Mouse (Mus musculus) forebrain, embryonic 14.5 days (tissue): ENCODE measurements around the gene Cdk5rap2. TPM values are rescaled to one million over a fixed set of nuclear protein-coding genes. Genes with fewer than 3 reads are reported as not detected.

Experiments used
- ATAC-seq: fragments of 200-750 bp; cut with Nextera tagmentation; 2 replicates; pipeline ENCODE4 v1.8.0; 2017; ENCODE audit warnings: mild to moderate bottlenecking, moderate library complexity
- DNase-seq: peaks from one replicate; pipeline ENCODE4 v3.0.0-alpha.2; 2015; ENCODE audit warnings: low spot score
- H3K27ac ChIP-seq: fragments of 300-500 bp; sonication (generic); 2 replicates; pipeline ENCODE4 v1.5.1; 2014; ENCODE audit warnings: low read depth, mild to moderate bottlenecking, control low read depth, low read length, moderate library complexity
- H3K27me3 ChIP-seq: fragments of 300-500 bp; sonication (generic); replicated peaks from 2 replicates; pipeline ENCODE4 v1.6.1; 2014; ENCODE audit warnings: low read length, control low read depth, mixed read lengths; ENCODE audit not compliant: control insufficient read depth, insufficient read depth
- H3K36me3 ChIP-seq: fragments of 300-500 bp; sonication (generic); 2 replicates; pipeline ENCODE4 v1.6.1; 2014; ENCODE audit warnings: low read length, control low read depth; ENCODE audit not compliant: control insufficient read depth, insufficient read depth
- H3K4me1 ChIP-seq: fragments of 300-500 bp; sonication (generic); 2 replicates; pipeline ENCODE4 v1.6.1; 2014; ENCODE audit warnings: antibody characterized with exemption, low read length, control low read depth; ENCODE audit not compliant: control insufficient read depth, insufficient read depth
- H3K4me2 ChIP-seq: fragments of 300-500 bp; sonication (generic); 2 replicates; pipeline ENCODE4 v1.6.1; 2014; ENCODE audit warnings: mild to moderate bottlenecking, control low read depth, low read length
- H3K4me3 ChIP-seq: fragments of 300-500 bp; sonication (generic); 2 replicates; pipeline ENCODE4 v1.5.1; 2014; ENCODE audit warnings: low read depth, low read length, control low read depth
- H3K9ac ChIP-seq: fragments of 300-500 bp; sonication (generic); 2 replicates; pipeline ENCODE4 v1.6.1; 2014; ENCODE audit warnings: mild to moderate bottlenecking, low read length, control low read depth, moderate library complexity
- H3K9me3 ChIP-seq: fragments of 300-500 bp; sonication (generic); replicated peaks from 2 replicates; pipeline ENCODE4 v1.6.1; 2016; ENCODE audit warnings: low read length, control low read depth, mixed read lengths; ENCODE audit not compliant: control insufficient read depth
- WGBS: fragments of 180-500 bp; shearing (Covaris S2); extraction: QIAGEN DNeasy Blood & Tissue Kit; methylation state at CpG from one replicate; pipeline ENCODE4 v1.1.7; 2014; 5-methylcytosine and 5-hydroxymethylcytosine counted together
- polyA plus RNA-seq: library from polyadenylated mRNA; unstranded; fragments of >200 nt; fragmentation: Nextera tagmentation; extraction: Ambion mirVana; gene quantifications from 2 replicates; pipeline ENCODE4 v1.2.1, GENCODE M21; 2014

The Cdk5rap2 gene
- polyA plus RNA-seq, 1 experiment from 2014 or later, result 14.7 TPM

DNA sequence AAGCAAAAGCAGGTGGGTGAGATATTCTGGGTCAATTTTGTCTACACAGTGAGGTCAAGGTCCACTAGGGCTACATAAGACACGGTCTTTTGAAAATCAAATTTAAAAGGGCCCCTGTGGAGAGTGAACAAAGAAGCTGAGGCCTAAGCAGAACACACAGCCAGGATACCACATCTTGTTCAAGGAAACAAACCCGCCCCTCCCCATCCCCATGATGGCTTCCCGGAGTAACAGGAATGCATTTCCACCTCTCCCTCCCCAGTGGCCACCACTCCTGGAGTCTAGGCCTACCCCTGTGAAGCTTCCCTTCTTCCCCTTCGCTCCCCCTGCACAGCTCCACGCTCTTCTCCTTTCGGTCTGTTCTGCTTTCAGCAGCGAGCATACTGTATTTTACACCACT lies 77.7 kb downstream of the Cdk5rap2 start:
- Histone ChIP-seq H3K9me3 (no peaks in the 10 kb centered on the region), H3K4me3 (no peak overlapping the region), H3K27me3 (no peaks in the 10 kb centered on the region), H3K36me3 (0 out of 2 replicates have a peak, but pooled peaks cover 6% of the 10 kb centered on the region), H3K4me2 (no peak overlapping the region), H3K4me1 (peaks cover 3% of the 10 kb centered on the region; the same call in 1 of the 2 replicates), H3K9ac (no peak overlapping the region), H3K27ac (no peak overlapping the region)
- no peak for DNase-seq
- 69% methylated on average over 7 of the region's 7 CpGs for WGBS
- ATAC-seq, result no peak

DNA sequence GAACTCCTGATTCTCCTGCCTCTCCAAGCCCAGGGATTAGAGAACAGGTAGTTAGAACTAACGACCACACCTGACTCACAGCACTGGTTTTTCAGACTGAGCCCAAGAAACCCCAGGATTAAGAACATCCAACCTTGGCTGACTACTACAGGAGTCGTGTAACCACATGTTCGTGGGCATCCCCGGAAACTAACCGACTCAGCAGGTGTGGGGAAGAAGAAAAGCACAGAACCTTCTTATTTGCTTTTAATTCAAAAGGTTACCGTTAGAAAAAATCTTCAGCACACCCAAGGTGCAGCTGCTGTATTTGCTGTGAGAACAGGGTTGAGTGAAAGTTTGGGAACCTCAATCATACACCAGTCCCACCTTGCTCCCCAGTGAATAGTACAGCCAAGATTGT lies 79.1 kb downstream of the Cdk5rap2 start:
- Histone ChIP-seq H3K4me1 (peaks cover 3% of the 10 kb centered on the region; the same call in 1 of the 2 replicates), H3K36me3 (no peaks in the 10 kb centered on the region), H3K4me3 (no peak overlapping the region), H3K9me3 (no peaks in the 10 kb centered on the region), H3K9ac (no peak overlapping the region), H3K4me2 (no peak overlapping the region), H3K27ac (no peak overlapping the region), H3K27me3 (no peaks in the 10 kb centered on the region)
- 92% methylated on average over 6 of the region's 6 CpGs for WGBS
- ATAC-seq (no peak), DNase-seq (no peak)

DNA sequence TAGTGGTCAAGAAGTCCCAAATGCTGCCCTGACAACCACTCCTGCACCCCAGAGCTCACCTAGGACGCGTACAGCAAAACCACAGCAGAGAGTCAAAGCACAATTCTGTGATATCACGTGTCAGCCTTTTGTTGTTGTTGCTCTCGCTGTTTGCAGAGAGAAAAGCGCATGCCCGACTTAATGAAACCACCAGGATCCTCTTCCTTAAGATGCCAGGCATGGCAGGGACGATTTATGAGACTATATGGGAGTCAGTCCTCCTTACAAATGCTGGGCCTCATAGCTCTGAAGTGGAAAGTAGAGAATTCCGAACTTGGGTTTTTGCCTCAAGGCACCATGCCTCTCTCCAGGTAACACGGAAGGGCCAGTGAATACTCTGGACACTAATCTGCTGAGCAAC lies 82.2 kb downstream of the Cdk5rap2 start:
- ATAC-seq (no peak), DNase-seq (no peak)
- no peaks in the 10 kb centered on the region for H3K4me1 ChIP-seq
- no peak overlapping the region for H3K9ac ChIP-seq
- H3K4me2 ChIP-seq, result no peak overlapping the region
- WGBS, result 89% methylated on average over 9 of the region's 9 CpGs
- H3K27me3 ChIP-seq, result no peaks in the 10 kb centered on the region
- H3K4me3 ChIP-seq, result no peak overlapping the region
- H3K9me3 ChIP-seq, result no peaks in the 10 kb centered on the region
- H3K27ac ChIP-seq, result no peak overlapping the region
- no peaks in the 10 kb centered on the region for H3K36me3 ChIP-seq

DNA sequence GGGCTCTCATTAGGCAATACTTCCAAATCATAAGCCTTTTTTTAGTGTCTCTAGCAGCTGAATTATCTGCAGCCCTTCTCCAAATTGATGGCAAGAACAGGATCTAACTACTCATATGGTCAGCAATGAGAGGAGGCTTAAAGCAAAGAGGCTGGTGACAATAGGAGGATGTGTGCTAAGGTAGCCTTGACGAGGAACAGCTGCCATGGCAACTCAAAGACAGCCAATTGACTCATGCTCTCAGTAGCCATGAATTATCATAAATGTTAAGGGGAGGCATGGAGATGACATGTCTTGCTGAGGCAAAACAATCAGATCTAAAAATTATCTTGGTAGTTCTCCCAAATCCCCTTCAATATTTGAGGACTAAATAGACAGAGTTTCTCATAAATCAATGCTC lies 82.8 kb downstream of the Cdk5rap2 start:
- H3K9me3 ChIP-seq, result no peaks in the 10 kb centered on the region
- no peak overlapping the region for H3K27ac ChIP-seq
- DNase-seq (no peak), ATAC-seq (no peak)
- no peak overlapping the region for H3K4me2 ChIP-seq
- WGBS, result 55% methylated on average over 1 of the region's 1 CpGs
- H3K27me3 ChIP-seq, result no peaks in the 10 kb centered on the region
- no peaks in the 10 kb centered on the region for H3K4me1 ChIP-seq
- no peak overlapping the region for H3K4me3 ChIP-seq
- no peaks in the 10 kb centered on the region for H3K36me3 ChIP-seq
- H3K9ac ChIP-seq, result no peak overlapping the region

DNA sequence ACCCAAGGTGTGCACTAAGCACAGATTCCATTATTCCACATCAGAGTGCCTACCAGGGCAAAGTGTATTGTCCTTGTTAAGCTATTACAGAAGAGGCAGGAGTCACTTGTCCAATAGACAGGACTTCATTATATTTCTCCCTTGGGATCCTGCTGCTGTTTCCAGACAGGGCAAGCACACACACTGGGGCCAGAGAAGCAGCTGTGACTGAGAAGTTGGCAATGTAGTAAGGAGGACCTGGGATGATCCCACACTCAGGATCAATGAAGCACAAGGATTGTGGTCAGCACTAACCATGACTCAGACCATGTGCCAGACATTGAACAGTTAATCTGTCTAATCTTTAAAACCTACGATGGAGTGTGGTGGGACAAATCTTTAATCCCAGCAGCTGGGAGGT lies 88.7 kb downstream of the Cdk5rap2 start:
- H3K4me3 ChIP-seq, result no peak overlapping the region
- ATAC-seq (no peak), DNase-seq (no peak)
- no peaks in the 10 kb centered on the region for H3K4me1 ChIP-seq
- H3K4me2 ChIP-seq, result no peak overlapping the region
- H3K9ac ChIP-seq, result no peak overlapping the region
- no peaks in the 10 kb centered on the region for H3K9me3 ChIP-seq
- no peaks in the 10 kb centered on the region for H3K27me3 ChIP-seq
- WGBS, result 67% methylated on average over 1 of the region's 1 CpGs
- H3K27ac ChIP-seq, result no peak overlapping the region
- peaks cover 10% of the 10 kb centered on the region for H3K36me3 ChIP-seq

DNA sequence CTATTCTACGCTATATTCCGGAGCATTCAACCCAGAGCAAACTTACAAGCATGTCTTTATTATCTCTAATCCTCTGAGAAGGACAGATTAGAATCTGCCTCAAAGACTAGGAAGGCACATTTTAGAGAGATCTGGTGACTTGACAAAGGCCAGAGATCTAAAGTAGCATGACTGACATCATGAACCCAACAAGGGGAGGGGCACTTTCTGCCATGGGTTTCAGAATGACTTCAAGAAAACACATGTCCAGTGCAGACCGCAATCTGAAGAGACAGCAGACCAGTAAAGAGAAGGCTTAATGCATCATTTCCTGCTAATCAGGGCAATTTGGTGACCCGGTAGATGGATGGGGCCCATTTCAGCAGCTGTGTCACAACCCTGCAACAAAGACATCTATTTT lies 98.1 kb downstream of the Cdk5rap2 start:
- H3K36me3 ChIP-seq, result peaks cover 34% of the 10 kb centered on the region
- WGBS, result 92% methylated on average over 4 of the region's 4 CpGs
- no peak overlapping the region for H3K4me3 ChIP-seq
- no peak overlapping the region for H3K4me2 ChIP-seq
- DNase-seq (no peak), ATAC-seq (no peak)
- no peak overlapping the region for H3K9ac ChIP-seq
- peaks cover 10% of the 10 kb centered on the region for H3K4me1 ChIP-seq
- no peaks in the 10 kb centered on the region for H3K9me3 ChIP-seq
- peak overlapping the region; percentile 63; the same call in 1 of the 2 replicates for H3K27ac ChIP-seq
- H3K27me3 ChIP-seq, result no peaks in the 10 kb centered on the region

DNA sequence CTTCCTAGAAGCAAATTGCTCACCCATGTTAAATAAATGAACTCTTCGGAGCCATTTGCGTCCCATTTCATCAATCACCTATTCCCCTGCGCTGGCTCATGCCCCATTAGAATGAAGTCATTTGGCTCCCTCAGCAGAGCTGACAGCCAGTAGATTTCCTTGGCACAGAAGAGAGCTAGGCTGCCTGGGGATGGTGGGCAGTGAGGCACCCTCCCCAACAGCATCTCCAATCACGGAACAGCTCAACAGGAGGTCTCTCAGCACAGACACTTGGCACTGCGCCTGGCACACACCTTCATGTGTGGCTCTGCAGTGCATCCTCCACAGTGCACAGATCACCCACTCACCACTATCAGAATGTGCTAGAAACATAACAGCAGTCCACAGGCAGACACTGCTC lies 98.7 kb downstream of the Cdk5rap2 start:
- DNase-seq (peak; percentile 73), ATAC-seq (peak; percentile 85)
- H3K4me2 ChIP-seq, result no peak overlapping the region
- H3K4me1 ChIP-seq, result peaks cover 10% of the 10 kb centered on the region
- H3K36me3 ChIP-seq, result peaks cover 28% of the 10 kb centered on the region
- H3K9ac ChIP-seq, result no peak overlapping the region
- H3K27me3 ChIP-seq, result no peaks in the 10 kb centered on the region
- WGBS, result 56% methylated on average over 5 of the region's 5 CpGs
- H3K9me3 ChIP-seq, result no peaks in the 10 kb centered on the region
- H3K27ac ChIP-seq, result peak overlapping the region; percentile 63; the same call in 1 of the 2 replicates
- H3K4me3 ChIP-seq, result no peak overlapping the region

DNA sequence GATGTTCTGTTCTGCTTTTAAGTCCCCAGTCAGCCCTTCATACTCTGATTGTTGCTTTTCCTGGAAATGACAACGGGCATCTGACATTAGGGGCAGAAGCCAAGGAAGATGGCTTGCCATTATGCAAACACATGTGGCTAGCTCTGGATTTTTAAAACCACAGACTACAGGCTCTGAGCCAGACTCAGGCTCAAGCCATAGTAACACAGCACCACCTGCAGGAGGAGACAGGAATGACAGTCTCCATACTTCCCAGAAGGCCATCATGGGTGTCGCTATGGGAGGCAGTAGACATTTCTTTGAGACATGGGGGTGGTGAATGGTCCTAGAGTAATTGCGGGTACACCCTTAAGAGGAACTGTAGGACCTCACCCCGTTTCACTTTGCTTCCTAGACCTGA lies 103.0 kb downstream of the Cdk5rap2 start:
- DNase-seq, result peak; percentile 60
- H3K27me3 ChIP-seq, result no peaks in the 10 kb centered on the region
- no peaks in the 10 kb centered on the region for H3K9me3 ChIP-seq
- H3K4me2 ChIP-seq, result no peak overlapping the region
- no peak overlapping the region for H3K9ac ChIP-seq
- WGBS, result 82% methylated on average over 4 of the region's 4 CpGs
- H3K36me3 ChIP-seq, result no peaks in the 10 kb centered on the region
- no peak overlapping the region for H3K4me3 ChIP-seq
- no peak overlapping the region for H3K27ac ChIP-seq
- peaks cover 10% of the 10 kb centered on the region for H3K4me1 ChIP-seq
- ATAC-seq, result no peak

DNA sequence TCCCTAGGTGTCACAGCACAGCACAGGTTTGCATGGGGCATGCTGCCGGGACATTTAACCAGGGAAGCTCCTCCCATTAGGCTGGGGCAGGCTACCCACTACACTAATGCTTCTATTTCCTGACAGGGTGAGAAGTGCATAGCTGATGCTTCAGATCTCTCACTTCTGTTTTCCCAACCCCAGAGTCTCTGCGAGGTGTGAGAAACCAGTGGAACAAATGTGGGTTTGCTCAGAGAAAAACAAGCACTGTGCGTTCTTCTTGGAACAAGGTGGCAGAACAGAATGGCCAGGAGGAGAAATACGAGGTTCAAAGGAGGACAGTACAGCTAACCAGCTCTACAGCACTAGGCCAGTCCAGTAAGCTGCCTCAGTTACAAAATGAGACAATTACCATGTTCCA lies 106.4 kb downstream of the Cdk5rap2 start:
- Histone ChIP-seq H3K4me3 (no peak overlapping the region), H3K9ac (no peak overlapping the region), H3K27me3 (no peaks in the 10 kb centered on the region), H3K27ac (no peak overlapping the region), H3K4me2 (no peak overlapping the region), H3K9me3 (no peaks in the 10 kb centered on the region), H3K4me1 (0 out of 2 replicates have a peak, but pooled peaks cover 3% of the 10 kb centered on the region), H3K36me3 (peaks cover 25% of the 10 kb centered on the region)
- 84% methylated on average over 4 of the region's 4 CpGs for WGBS
- ATAC-seq (no peak), DNase-seq (no peak)
